Mouse (Mus musculus) liver, adult 2 months (tissue): ENCODE data around the gene Disc1.

Source experiments
- CTCF ChIP-seq: fragments of 200-500 bp; IDR thresholded peaks from 2 replicates; pipeline ENCODE4 v1.5.1; 2011; ENCODE audit warnings: low read depth, low read length, control low read depth
- POLR2A ChIP-seq: fragments of 200-500 bp; IDR thresholded peaks from 2 replicates; pipeline ENCODE4 v1.6.1; 2011; ENCODE audit warnings: low read length, control low read depth; ENCODE audit not compliant: insufficient read depth; ENCODE audit errors: extremely low read depth

DNA sequence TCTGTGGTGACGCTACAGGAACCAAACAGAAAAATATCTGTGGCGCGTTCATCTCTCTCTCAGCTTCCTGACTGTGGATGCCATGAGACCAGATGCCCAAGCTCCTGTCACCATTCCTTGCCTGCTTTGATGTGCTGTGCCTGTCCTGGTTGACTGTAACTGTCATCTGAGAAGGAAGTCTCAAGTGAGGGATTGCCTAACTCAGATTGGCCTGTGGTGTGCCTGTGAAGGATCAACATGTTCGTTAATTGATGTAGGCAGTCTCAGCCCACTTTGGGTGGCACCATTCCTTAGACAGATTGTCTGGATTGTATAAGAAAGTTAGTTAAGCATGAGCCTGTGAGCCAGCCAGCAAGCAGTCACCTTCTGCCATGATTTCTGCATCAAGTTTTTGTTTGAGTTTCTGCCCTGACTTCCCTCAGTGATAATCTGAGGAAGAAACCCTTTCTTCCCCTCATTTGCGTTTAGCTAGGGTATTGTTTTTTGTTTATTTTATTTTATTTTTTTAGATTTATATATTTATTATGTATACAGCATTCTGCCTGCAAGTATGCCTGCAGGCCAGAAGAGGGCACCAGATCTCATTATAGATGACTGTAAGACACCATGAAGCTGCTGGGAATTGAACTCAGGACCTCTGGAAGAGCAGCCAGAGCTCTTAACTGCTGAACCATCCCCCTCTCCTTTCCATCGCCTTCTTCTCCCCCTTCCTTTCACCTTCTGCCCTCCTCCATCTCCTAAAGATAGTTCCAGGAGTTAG is 14.3 kb downstream of the Disc1 start:
- TF ChIP-seq POLR2A (no peak), CTCF (peak; percentile 10; the same call in 1 of the 2 replicates)
